Mouse (Mus musculus): ENCODE results near the gene Angptl4. TPM values are rescaled to one million over a fixed set of nuclear protein-coding genes. Genes with fewer than 3 reads are reported as not detected.
"Not testable (repeated sequence)": the region's sequence is repeated elsewhere in the genome, so short reads cannot be mapped to it uniquely, and the experiment has no call there.

The Angptl4 gene
- 51.4 and 58.9 TPM in 2 replicates for polyA plus RNA-seq (2015; fragmentation: Nextera tagmentation; extraction: Ambion mirVana)

GRCm38 (mm10) chr17:33781124-33781977 is at the start of gene Angptl4:
Angptl4 (minus strand) TSS chr17:33781830.
- Histone ChIP-seq H3K9ac (ENCODE audit: low read depth, low read length) (peak within 1 kb of the TSS; percentile 65), H3K4me2 (ENCODE audit: low read length) (peak within 1 kb of the TSS; percentile 81), H3K4me3 (replicated peaks; ENCODE audit: low read depth, low read length) (peak within 1 kb of the TSS; percentile 39), H3K27ac (peak within 1 kb of the TSS; percentile 82), H3K9me3 (replicated peaks; ENCODE audit: low read length) (no peaks in the 10 kb centered on the region), H3K4me1 (replicated peaks; ENCODE audit: insufficient read depth, low read length) (peaks cover 42% of the 10 kb centered on the region), H3K36me3 (ENCODE audit: insufficient read depth, low read length) (peaks cover 3% of the 10 kb centered on the region; the same call in 1 of the 2 replicates), H3K27me3 (ENCODE audit: insufficient read depth, low read length) (no peaks in the 10 kb centered on the region)
- peak; percentile 74 for DNase-seq (ENCODE audit: low spot score)
- no peak for TF ChIP-seq CTCF (IDR thresholded peaks at IDR 0.05; ENCODE audit: low read depth)
- ATAC-seq (replicated peaks; ENCODE audit: low FRiP score, low read depth): peak; percentile 73
- 1% methylated on average over 50 of the region's 50 CpGs for WGBS

DNA sequence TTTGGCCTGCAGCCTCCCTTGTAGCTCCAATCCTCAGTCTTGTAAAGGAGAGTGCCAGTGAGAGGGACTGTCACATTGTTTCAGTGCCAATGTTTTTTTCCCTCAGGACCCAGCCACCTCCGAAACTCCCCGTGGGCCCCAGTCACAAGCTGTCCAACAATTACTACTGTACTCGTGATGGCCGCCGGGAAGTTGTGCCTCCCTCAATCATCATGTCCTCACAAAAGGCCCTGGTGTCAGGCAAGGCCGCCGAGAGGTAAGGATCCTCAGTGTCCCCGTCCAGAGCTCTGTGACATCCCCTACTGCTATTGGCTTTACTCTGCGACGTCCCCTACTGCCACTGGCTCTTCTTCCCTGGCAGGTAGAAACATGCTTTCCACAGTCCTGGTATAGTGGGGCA is 47.9 kb upstream of the Angptl4 start:
- 92% methylated on average over 10 of the region's 10 CpGs for WGBS

GRCm38 (mm10) chr17:33828892-33829291 is 47.3 kb upstream of the Angptl4 start:
- 49% methylated on average over 2 of the region's 2 CpGs for WGBS
- Histone ChIP-seq H3K27me3 (ENCODE audit: insufficient read depth, low read length) (no peaks in the 10 kb centered on the region), H3K4me3 (replicated peaks; ENCODE audit: low read depth, low read length) (no peak overlapping the region), H3K36me3 (ENCODE audit: insufficient read depth, low read length) (peaks cover 31% of the 10 kb centered on the region), H3K27ac (peak overlapping the region; percentile 25; the same call in 1 of the 2 replicates), H3K4me2 (ENCODE audit: low read length) (no peak overlapping the region), H3K9me3 (replicated peaks; ENCODE audit: low read length) (no peaks in the 10 kb centered on the region), H3K9ac (ENCODE audit: low read depth, low read length) (no peak overlapping the region), H3K4me1 (replicated peaks; ENCODE audit: insufficient read depth, low read length) (peaks cover 14% of the 10 kb centered on the region; the same call in 1 of the 2 replicates)
- ATAC-seq (replicated peaks; ENCODE audit: low FRiP score, low read depth) (no peak), DNase-seq (ENCODE audit: low spot score) (peak; percentile 60)
- no peak for TF ChIP-seq CTCF (IDR thresholded peaks at IDR 0.05; ENCODE audit: low read depth)

More for the DNA sequence above, 47.9 kb upstream of the Angptl4 start:
- H3K4me3 ChIP-seq (replicated peaks; ENCODE audit: low read depth, low read length): no peak overlapping the region
- ATAC-seq (replicated peaks; ENCODE audit: low FRiP score, low read depth) (no peak), DNase-seq (ENCODE audit: low spot score) (no peak)
- no peak overlapping the region for H3K9ac ChIP-seq (ENCODE audit: low read depth, low read length)
- H3K9me3 ChIP-seq (replicated peaks; ENCODE audit: low read length): no peaks in the 10 kb centered on the region
- TF ChIP-seq CTCF (IDR thresholded peaks at IDR 0.05; ENCODE audit: low read depth): no peak
- no peaks in the 10 kb centered on the region for H3K27me3 ChIP-seq (ENCODE audit: insufficient read depth, low read length)
- H3K4me1 ChIP-seq (replicated peaks; ENCODE audit: insufficient read depth, low read length): peaks cover 14% of the 10 kb centered on the region; the same call in 1 of the 2 replicates
- peaks cover 38% of the 10 kb centered on the region for H3K36me3 ChIP-seq (ENCODE audit: insufficient read depth, low read length)
- no peak overlapping the region for H3K27ac ChIP-seq
- no peak overlapping the region for H3K4me2 ChIP-seq (ENCODE audit: low read length)

DNA sequence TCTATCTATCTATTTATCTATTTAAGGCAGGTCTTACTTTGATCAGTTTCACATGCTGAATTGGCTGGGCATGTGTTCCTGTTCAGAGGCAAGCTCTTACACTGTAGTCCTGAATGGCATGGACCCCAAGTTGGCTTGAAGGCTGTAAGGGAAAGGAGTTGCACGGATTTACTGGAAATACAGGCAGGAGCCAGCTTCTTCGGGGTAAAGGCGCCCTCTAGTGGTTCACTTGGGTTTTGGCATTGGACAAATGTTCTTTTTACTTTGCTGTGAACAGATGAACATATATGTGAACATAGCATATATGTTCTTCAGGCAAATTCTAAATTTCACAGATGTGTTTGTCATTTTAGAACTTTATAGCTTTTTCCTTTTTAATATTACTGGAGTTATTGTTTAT is 45.2 kb upstream of the Angptl4 start:
- WGBS: 0% methylated on average over 3 of the region's 3 CpGs
- Histone ChIP-seq H3K4me2 (ENCODE audit: low read length) (no peak overlapping the region), H3K4me1 (replicated peaks; ENCODE audit: insufficient read depth, low read length) (peaks cover 22% of the 10 kb centered on the region), H3K9me3 (replicated peaks; ENCODE audit: low read length) (no peaks in the 10 kb centered on the region), H3K27ac (no peak overlapping the region), H3K27me3 (ENCODE audit: insufficient read depth, low read length) (no peaks in the 10 kb centered on the region), H3K36me3 (ENCODE audit: insufficient read depth, low read length) (peaks cover 16% of the 10 kb centered on the region), H3K9ac (ENCODE audit: low read depth, low read length) (no peak overlapping the region), H3K4me3 (replicated peaks; ENCODE audit: low read depth, low read length) (no peak overlapping the region)
- ATAC-seq (replicated peaks; ENCODE audit: low FRiP score, low read depth) (no peak), DNase-seq (ENCODE audit: low spot score) (peak; percentile 92)
- TF ChIP-seq CTCF (IDR thresholded peaks at IDR 0.05; ENCODE audit: low read depth): peak; percentile 96

GRCm38 (mm10) chr17:33825462-33825861 is 43.8 kb upstream of the Angptl4 start:
- H3K4me2 ChIP-seq (ENCODE audit: low read length): peak overlapping the region; percentile 74
- no peak for TF ChIP-seq CTCF (IDR thresholded peaks at IDR 0.05; ENCODE audit: low read depth)
- H3K4me1 ChIP-seq (replicated peaks; ENCODE audit: insufficient read depth, low read length): peaks cover 22% of the 10 kb centered on the region
- no peaks in the 10 kb centered on the region for H3K9me3 ChIP-seq (replicated peaks; ENCODE audit: low read length)
- DNase-seq (ENCODE audit: low spot score): no peak
- H3K4me3 ChIP-seq (replicated peaks; ENCODE audit: low read depth, low read length): peak overlapping the region; percentile 59; the same call in 1 of the 2 replicates
- H3K27ac ChIP-seq: peak overlapping the region; percentile 85; the same call in 1 of the 2 replicates
- WGBS: 79% methylated on average over 8 of the region's 8 CpGs
- peaks cover 25% of the 10 kb centered on the region for H3K36me3 ChIP-seq (ENCODE audit: insufficient read depth, low read length)
- peak overlapping the region; percentile 70; the same call in 1 of the 2 replicates for H3K9ac ChIP-seq (ENCODE audit: low read depth, low read length)
- no peaks in the 10 kb centered on the region for H3K27me3 ChIP-seq (ENCODE audit: insufficient read depth, low read length)
- ATAC-seq (replicated peaks; ENCODE audit: low FRiP score, low read depth): no peak

- DNase-seq (ENCODE audit: low spot score); H3K27me3 ChIP-seq (ENCODE audit: insufficient read depth, low read length); H3K9me3 ChIP-seq (replicated peaks; ENCODE audit: low read length); ATAC-seq (replicated peaks; ENCODE audit: low FRiP score, low read depth): not testable (repeated sequence)
- Histone ChIP-seq H3K4me2 (ENCODE audit: low read length) (peak overlapping the region; percentile 74), H3K27ac (peak overlapping the region; percentile 85), H3K36me3 (ENCODE audit: insufficient read depth, low read length) (peaks cover 23% of the 10 kb centered on the region), H3K4me1 (replicated peaks; ENCODE audit: insufficient read depth, low read length) (peaks cover 22% of the 10 kb centered on the region), H3K9ac (ENCODE audit: low read depth, low read length) (peak overlapping the region; percentile 70), H3K4me3 (replicated peaks; ENCODE audit: low read depth, low read length) (peak overlapping the region; percentile 59)
- 2% methylated on average over 6 of the region's 6 CpGs for WGBS
Observed at GRCm38 (mm10) chr17:33824997-33825330, 43.3 kb upstream of the Angptl4 start.

All from kidney, postnatal 0 days (tissue).